Mouse (Mus musculus): ENCODE data around the gene Coro2b. TPM values are rescaled to one million over a fixed set of nuclear protein-coding genes. Genes with fewer than 3 reads are reported as not detected.

The Coro2b gene
- polyA plus RNA-seq, 1 experiment from 2014 or later, result 10.3 TPM

- Histone ChIP-seq H3K4me2 (replicated peaks) (no peak overlapping the region), H3K4me1 (0 out of 2 replicates have a peak, but pooled peaks cover 6% of the 10 kb centered on the region), H3K27ac (replicated peaks) (no peak overlapping the region), H3K9ac (no peak overlapping the region), H3K27me3 (no peaks in the 10 kb centered on the region), H3K9me3 (replicated peaks) (no peaks in the 10 kb centered on the region), H3K36me3 (no peaks in the 10 kb centered on the region), H3K4me3 (replicated peaks) (no peak overlapping the region)
- 59% methylated on average over 18 of the region's 18 CpGs for WGBS
- no peak for ATAC-seq (ENCODE audit: insufficient number of reproducible peaks, low FRiP score, low TSS enrichment, low read depth)
Observed at GRCm38 (mm10) chr9:62497135-62498092, 39.4 kb downstream of the Coro2b start.

GRCm38 (mm10) chr9:62492306-62492990 is 44.4 kb downstream of the Coro2b start:
- Histone ChIP-seq H3K4me3 (replicated peaks) (no peak overlapping the region), H3K27me3 (no peaks in the 10 kb centered on the region), H3K9ac (no peak overlapping the region), H3K36me3 (no peaks in the 10 kb centered on the region), H3K9me3 (replicated peaks) (no peaks in the 10 kb centered on the region), H3K4me2 (replicated peaks) (no peak overlapping the region), H3K27ac (replicated peaks) (no peak overlapping the region), H3K4me1 (peaks cover 11% of the 10 kb centered on the region; the same call in 1 of the 2 replicates)
- no peak for ATAC-seq (ENCODE audit: insufficient number of reproducible peaks, low FRiP score, low TSS enrichment, low read depth)
- WGBS, result 51% methylated on average over 6 of the region's 6 CpGs

- no peak overlapping the region for H3K4me2 ChIP-seq (replicated peaks)
- no peak overlapping the region for H3K9ac ChIP-seq
- H3K27me3 ChIP-seq, result no peaks in the 10 kb centered on the region
- no peak overlapping the region for H3K27ac ChIP-seq (replicated peaks)
- peaks cover 11% of the 10 kb centered on the region; the same call in 1 of the 2 replicates for H3K4me1 ChIP-seq
- H3K9me3 ChIP-seq (replicated peaks), result no peaks in the 10 kb centered on the region
- no peak for ATAC-seq (ENCODE audit: insufficient number of reproducible peaks, low FRiP score, low TSS enrichment, low read depth)
- no peak overlapping the region for H3K4me3 ChIP-seq (replicated peaks)
- H3K36me3 ChIP-seq, result no peaks in the 10 kb centered on the region
- 84% methylated on average over 5 of the region's 5 CpGs for WGBS
Observed at GRCm38 (mm10) chr9:62491611-62492010, 45.2 kb downstream of the Coro2b start.

GRCm38 (mm10) chr9:62491104-62491503 is 45.7 kb downstream of the Coro2b start:
- Histone ChIP-seq H3K4me3 (replicated peaks) (no peak overlapping the region), H3K27me3 (no peaks in the 10 kb centered on the region), H3K4me2 (replicated peaks) (no peak overlapping the region), H3K9me3 (replicated peaks) (no peaks in the 10 kb centered on the region), H3K9ac (no peak overlapping the region), H3K27ac (replicated peaks) (no peak overlapping the region), H3K36me3 (no peaks in the 10 kb centered on the region), H3K4me1 (peaks cover 11% of the 10 kb centered on the region; the same call in 1 of the 2 replicates)
- no peak for ATAC-seq (ENCODE audit: insufficient number of reproducible peaks, low FRiP score, low TSS enrichment, low read depth)
- WGBS, result 61% methylated on average over 3 of the region's 3 CpGs

GRCm38 (mm10) chr9:62484107-62484506 is 52.7 kb downstream of the Coro2b start:
- no peak overlapping the region for H3K9ac ChIP-seq
- no peaks in the 10 kb centered on the region for H3K36me3 ChIP-seq
- H3K4me1 ChIP-seq, result 0 out of 2 replicates have a peak, but pooled peaks cover 10% of the 10 kb centered on the region
- H3K4me2 ChIP-seq (replicated peaks), result no peak overlapping the region
- WGBS, result 37% methylated on average over 4 of the region's 4 CpGs
- no peak overlapping the region for H3K4me3 ChIP-seq (replicated peaks)
- H3K9me3 ChIP-seq (replicated peaks), result no peaks in the 10 kb centered on the region
- no peak overlapping the region for H3K27ac ChIP-seq (replicated peaks)
- no peaks in the 10 kb centered on the region for H3K27me3 ChIP-seq
- no peak for ATAC-seq (ENCODE audit: insufficient number of reproducible peaks, low FRiP score, low TSS enrichment, low read depth)

- H3K27ac ChIP-seq (replicated peaks), result no peak overlapping the region
- H3K4me1 ChIP-seq, result 0 out of 2 replicates have a peak, but pooled peaks cover 6% of the 10 kb centered on the region
- no peak overlapping the region for H3K9ac ChIP-seq
- H3K4me3 ChIP-seq (replicated peaks), result no peak overlapping the region
- no peak overlapping the region for H3K4me2 ChIP-seq (replicated peaks)
- no peaks in the 10 kb centered on the region for H3K36me3 ChIP-seq
- WGBS, result 77% methylated on average over 3 of the region's 3 CpGs
- H3K9me3 ChIP-seq (replicated peaks), result no peaks in the 10 kb centered on the region
- no peak for ATAC-seq (ENCODE audit: insufficient number of reproducible peaks, low FRiP score, low TSS enrichment, low read depth)
- no peaks in the 10 kb centered on the region for H3K27me3 ChIP-seq
Observed at GRCm38 (mm10) chr9:62482788-62483187, 54.1 kb downstream of the Coro2b start.

- Histone ChIP-seq H3K4me2 (replicated peaks) (no peak overlapping the region), H3K4me1 (peaks cover 15% of the 10 kb centered on the region), H3K27ac (replicated peaks) (no peak overlapping the region), H3K4me3 (replicated peaks) (no peak overlapping the region), H3K9ac (no peak overlapping the region), H3K27me3 (no peaks in the 10 kb centered on the region), H3K36me3 (no peaks in the 10 kb centered on the region), H3K9me3 (replicated peaks) (no peaks in the 10 kb centered on the region)
- 58% methylated on average over 6 of the region's 6 CpGs for WGBS
- ATAC-seq (ENCODE audit: insufficient number of reproducible peaks, low FRiP score, low TSS enrichment, low read depth), result no peak
Observed at GRCm38 (mm10) chr9:62480898-62481642, 55.8 kb downstream of the Coro2b start.

GRCm38 (mm10) chr9:62480149-62480548 is 56.7 kb downstream of the Coro2b start:
- Histone ChIP-seq H3K27me3 (no peaks in the 10 kb centered on the region), H3K9me3 (replicated peaks) (no peaks in the 10 kb centered on the region), H3K27ac (replicated peaks) (no peak overlapping the region), H3K36me3 (no peaks in the 10 kb centered on the region), H3K4me2 (replicated peaks) (no peak overlapping the region), H3K4me1 (peaks cover 15% of the 10 kb centered on the region), H3K4me3 (replicated peaks) (no peak overlapping the region), H3K9ac (no peak overlapping the region)
- no peak for ATAC-seq (ENCODE audit: insufficient number of reproducible peaks, low FRiP score, low TSS enrichment, low read depth)
- WGBS, result 82% methylated on average over 9 of the region's 9 CpGs

GRCm38 (mm10) chr9:62476782-62477487 is 59.9 kb downstream of the Coro2b start:
- WGBS, result 42% methylated on average over 11 of the region's 11 CpGs
- Histone ChIP-seq H3K4me1 (peaks cover 17% of the 10 kb centered on the region), H3K4me3 (replicated peaks) (no peak overlapping the region), H3K27ac (replicated peaks) (peak overlapping the region; percentile 68), H3K9me3 (replicated peaks) (no peaks in the 10 kb centered on the region), H3K9ac (no peak overlapping the region), H3K27me3 (no peaks in the 10 kb centered on the region), H3K36me3 (no peaks in the 10 kb centered on the region), H3K4me2 (replicated peaks) (no peak overlapping the region)
- peak; percentile 79 for ATAC-seq (ENCODE audit: insufficient number of reproducible peaks, low FRiP score, low TSS enrichment, low read depth)

GRCm38 (mm10) chr9:62474206-62474605 is 62.6 kb downstream of the Coro2b start:
- no peak overlapping the region for H3K9ac ChIP-seq
- H3K4me1 ChIP-seq, result peaks cover 16% of the 10 kb centered on the region
- H3K27ac ChIP-seq (replicated peaks), result no peak overlapping the region
- 53% methylated on average over 2 of the region's 2 CpGs for WGBS
- no peak overlapping the region for H3K4me3 ChIP-seq (replicated peaks)
- H3K27me3 ChIP-seq, result no peaks in the 10 kb centered on the region
- no peaks in the 10 kb centered on the region for H3K36me3 ChIP-seq
- ATAC-seq (ENCODE audit: insufficient number of reproducible peaks, low FRiP score, low TSS enrichment, low read depth), result no peak
- H3K4me2 ChIP-seq (replicated peaks), result no peak overlapping the region
- no peaks in the 10 kb centered on the region for H3K9me3 ChIP-seq (replicated peaks)

Data from embryonic facial prominence, embryonic 15.5 days (tissue).